Mouse (Mus musculus): ENCODE measurements around the gene Efcc1. TPM values are rescaled to one million over a fixed set of nuclear protein-coding genes. Genes with fewer than 3 reads are reported as not detected.

Efcc1 gene
- polyA plus RNA-seq, 1 experiment from 2014 or later = 0.77 TPM

GRCm38 (mm10) chr6:87745301-87745700 lies 14.6 kb downstream of the Efcc1 start:
- Histone ChIP-seq H3K9me3 (replicated peaks) (no peaks in the 10 kb centered on the region), H3K4me3 (no peak overlapping the region), H3K4me1 (replicated peaks) (peaks cover 8% of the 10 kb centered on the region), H3K27me3 (no peaks in the 10 kb centered on the region), H3K4me2 (no peak overlapping the region), H3K9ac (no peak overlapping the region), H3K27ac (no peak overlapping the region), H3K36me3 (no peaks in the 10 kb centered on the region)
- 26% methylated on average over 1 of the region's 1 CpGs for WGBS
- ATAC-seq (replicated peaks; ENCODE audit: insufficient number of reproducible peaks, insufficient read depth, low FRiP score, low read depth) = no peak

GRCm38 (mm10) chr6:87746059-87746458 lies 15.4 kb downstream of the Efcc1 start:
- Histone ChIP-seq H3K4me1 (replicated peaks) (0 out of 2 replicates have a peak, but pooled peaks cover 5% of the 10 kb centered on the region), H3K27me3 (no peaks in the 10 kb centered on the region), H3K27ac (no peak overlapping the region), H3K4me3 (no peak overlapping the region), H3K9ac (no peak overlapping the region), H3K4me2 (no peak overlapping the region), H3K9me3 (replicated peaks) (no peaks in the 10 kb centered on the region), H3K36me3 (no peaks in the 10 kb centered on the region)
- 56% methylated on average over 3 of the region's 3 CpGs for WGBS
- ATAC-seq (replicated peaks; ENCODE audit: insufficient number of reproducible peaks, insufficient read depth, low FRiP score, low read depth) = no peak

- H3K9me3 ChIP-seq (replicated peaks) = no peaks in the 10 kb centered on the region
- 0 out of 2 replicates have a peak, but pooled peaks cover 5% of the 10 kb centered on the region for H3K4me1 ChIP-seq (replicated peaks)
- no peak overlapping the region for H3K4me3 ChIP-seq
- H3K27me3 ChIP-seq = no peaks in the 10 kb centered on the region
- no peak for ATAC-seq (replicated peaks; ENCODE audit: insufficient number of reproducible peaks, insufficient read depth, low FRiP score, low read depth)
- no peak overlapping the region for H3K27ac ChIP-seq
- H3K36me3 ChIP-seq = no peaks in the 10 kb centered on the region
- no peak overlapping the region for H3K9ac ChIP-seq
- no peak overlapping the region for H3K4me2 ChIP-seq
- WGBS = 53% methylated on average over 2 of the region's 2 CpGs
These were observed 16.2 kb downstream of the Efcc1 start for GRCm38 (mm10) chr6:87746849-87747248.

GRCm38 (mm10) chr6:87748078-87748477 lies 17.4 kb downstream of the Efcc1 start:
- H3K9ac ChIP-seq = no peak overlapping the region
- H3K36me3 ChIP-seq = no peaks in the 10 kb centered on the region
- H3K4me2 ChIP-seq = no peak overlapping the region
- no peak overlapping the region for H3K4me3 ChIP-seq
- H3K27me3 ChIP-seq = no peaks in the 10 kb centered on the region
- H3K27ac ChIP-seq = no peak overlapping the region
- ATAC-seq (replicated peaks; ENCODE audit: insufficient number of reproducible peaks, insufficient read depth, low FRiP score, low read depth) = no peak
- no peaks in the 10 kb centered on the region for H3K9me3 ChIP-seq (replicated peaks)
- WGBS = 70% methylated on average over 2 of the region's 2 CpGs
- H3K4me1 ChIP-seq (replicated peaks) = 0 out of 2 replicates have a peak, but pooled peaks cover 5% of the 10 kb centered on the region

- Histone ChIP-seq H3K9ac (no peak overlapping the region), H3K9me3 (replicated peaks) (no peaks in the 10 kb centered on the region), H3K4me1 (replicated peaks) (0 out of 2 replicates have a peak, but pooled peaks cover 5% of the 10 kb centered on the region), H3K4me2 (no peak overlapping the region), H3K36me3 (no peaks in the 10 kb centered on the region), H3K27me3 (no peaks in the 10 kb centered on the region), H3K27ac (no peak overlapping the region), H3K4me3 (no peak overlapping the region)
- 76% methylated on average over 6 of the region's 6 CpGs for WGBS
- no peak for ATAC-seq (replicated peaks; ENCODE audit: insufficient number of reproducible peaks, insufficient read depth, low FRiP score, low read depth)
These were observed 17.9 kb downstream of the Efcc1 start for GRCm38 (mm10) chr6:87748531-87748930.

GRCm38 (mm10) chr6:87750184-87750910 lies 19.7 kb downstream of the Efcc1 start:
- WGBS = 72% methylated on average over 8 of the region's 8 CpGs
- no peak overlapping the region for H3K4me3 ChIP-seq

GRCm38 (mm10) chr6:87751574-87751973 lies 20.9 kb downstream of the Efcc1 start:
- ATAC-seq (replicated peaks; ENCODE audit: insufficient number of reproducible peaks, insufficient read depth, low FRiP score, low read depth) = no peak
- 80% methylated on average over 6 of the region's 6 CpGs for WGBS
- H3K4me2 ChIP-seq = no peak overlapping the region
- H3K27me3 ChIP-seq = no peaks in the 10 kb centered on the region
- H3K36me3 ChIP-seq = no peaks in the 10 kb centered on the region
- H3K4me3 ChIP-seq = no peak overlapping the region
- no peaks in the 10 kb centered on the region for H3K4me1 ChIP-seq (replicated peaks)
- H3K27ac ChIP-seq = no peak overlapping the region
- H3K9ac ChIP-seq = no peak overlapping the region
- H3K9me3 ChIP-seq (replicated peaks) = no peaks in the 10 kb centered on the region

More at GRCm38 (mm10) chr6:87750184-87750910, 19.7 kb downstream of the Efcc1 start:
- Histone ChIP-seq H3K27ac (no peak overlapping the region), H3K36me3 (no peaks in the 10 kb centered on the region), H3K27me3 (no peaks in the 10 kb centered on the region), H3K4me2 (no peak overlapping the region), H3K9me3 (replicated peaks) (no peaks in the 10 kb centered on the region), H3K4me1 (replicated peaks) (0 out of 2 replicates have a peak, but pooled peaks cover 5% of the 10 kb centered on the region), H3K9ac (no peak overlapping the region)
- ATAC-seq (replicated peaks; ENCODE audit: insufficient number of reproducible peaks, insufficient read depth, low FRiP score, low read depth) = no peak

GRCm38 (mm10) chr6:87755196-87755595 lies 24.5 kb downstream of the Efcc1 start:
- Histone ChIP-seq H3K4me1 (replicated peaks) (no peaks in the 10 kb centered on the region), H3K27me3 (no peaks in the 10 kb centered on the region), H3K9ac (no peak overlapping the region), H3K4me3 (no peak overlapping the region), H3K36me3 (no peaks in the 10 kb centered on the region), H3K4me2 (no peak overlapping the region), H3K27ac (no peak overlapping the region), H3K9me3 (replicated peaks) (no peaks in the 10 kb centered on the region)
- 84% methylated on average over 4 of the region's 4 CpGs for WGBS
- ATAC-seq (replicated peaks; ENCODE audit: insufficient number of reproducible peaks, insufficient read depth, low FRiP score, low read depth) = no peak

GRCm38 (mm10) chr6:87756896-87757295 lies 26.2 kb downstream of the Efcc1 start:
- no peak overlapping the region for H3K27ac ChIP-seq
- H3K9ac ChIP-seq = no peak overlapping the region
- no peaks in the 10 kb centered on the region for H3K9me3 ChIP-seq (replicated peaks)
- ATAC-seq (replicated peaks; ENCODE audit: insufficient number of reproducible peaks, insufficient read depth, low FRiP score, low read depth) = no peak
- no peak overlapping the region for H3K4me2 ChIP-seq
- H3K4me3 ChIP-seq = no peak overlapping the region
- H3K27me3 ChIP-seq = no peaks in the 10 kb centered on the region
- H3K36me3 ChIP-seq = no peaks in the 10 kb centered on the region
- no peaks in the 10 kb centered on the region for H3K4me1 ChIP-seq (replicated peaks)
- WGBS = 83% methylated on average over 8 of the region's 8 CpGs

GRCm38 (mm10) chr6:87759404-87759803 lies 28.7 kb downstream of the Efcc1 start:
- no peaks in the 10 kb centered on the region for H3K4me1 ChIP-seq (replicated peaks)
- no peak overlapping the region for H3K27ac ChIP-seq
- no peak overlapping the region for H3K4me2 ChIP-seq
- no peak overlapping the region for H3K4me3 ChIP-seq
- no peaks in the 10 kb centered on the region for H3K36me3 ChIP-seq
- WGBS = 66% methylated on average over 3 of the region's 3 CpGs
- H3K9ac ChIP-seq = no peak overlapping the region
- H3K27me3 ChIP-seq = no peaks in the 10 kb centered on the region
- ATAC-seq (replicated peaks; ENCODE audit: insufficient number of reproducible peaks, insufficient read depth, low FRiP score, low read depth) = no peak
- H3K9me3 ChIP-seq (replicated peaks) = no peaks in the 10 kb centered on the region

GRCm38 (mm10) chr6:87759850-87760249 lies 29.2 kb downstream of the Efcc1 start:
- H3K9ac ChIP-seq = no peak overlapping the region
- H3K36me3 ChIP-seq = no peaks in the 10 kb centered on the region
- no peak overlapping the region for H3K4me2 ChIP-seq
- H3K27me3 ChIP-seq = no peaks in the 10 kb centered on the region
- no peaks in the 10 kb centered on the region for H3K4me1 ChIP-seq (replicated peaks)
- no peak for ATAC-seq (replicated peaks; ENCODE audit: insufficient number of reproducible peaks, insufficient read depth, low FRiP score, low read depth)
- 64% methylated on average over 3 of the region's 3 CpGs for WGBS
- H3K4me3 ChIP-seq = no peak overlapping the region
- no peaks in the 10 kb centered on the region for H3K9me3 ChIP-seq (replicated peaks)
- H3K27ac ChIP-seq = no peak overlapping the region

- ATAC-seq (replicated peaks; ENCODE audit: insufficient number of reproducible peaks, insufficient read depth, low FRiP score, low read depth) = no peak
- H3K4me1 ChIP-seq (replicated peaks) = no peaks in the 10 kb centered on the region
- WGBS = 79% methylated on average over 5 of the region's 5 CpGs
- H3K36me3 ChIP-seq = no peaks in the 10 kb centered on the region
- no peaks in the 10 kb centered on the region for H3K9me3 ChIP-seq (replicated peaks)
- no peaks in the 10 kb centered on the region for H3K27me3 ChIP-seq
- no peak overlapping the region for H3K4me3 ChIP-seq
- H3K27ac ChIP-seq = no peak overlapping the region
- no peak overlapping the region for H3K4me2 ChIP-seq
- H3K9ac ChIP-seq = no peak overlapping the region
These were observed 31.5 kb downstream of the Efcc1 start for GRCm38 (mm10) chr6:87762161-87762560.
